Mouse (Mus musculus) forebrain, embryonic 11.5 days (tissue): ENCODE results near the gene Hs3st1. TPM values are rescaled to one million over a fixed set of nuclear protein-coding genes. Genes with fewer than 3 reads are reported as not detected.
"Not testable (repeated sequence)": the region's sequence is repeated elsewhere in the genome, so short reads cannot be mapped to it uniquely, and the experiment has no call there.

Source experiments
- ATAC-seq: fragments of 200-750 bp; cut with Nextera tagmentation; replicated peaks from 2 replicates; pipeline ENCODE4 v1.8.0; 2017; ENCODE audit warnings: moderate TSS enrichment; ENCODE audit not compliant: low FRiP score
- DNase-seq: peaks from one replicate; pipeline ENCODE4 v3.0.0-alpha.2; 2017; ENCODE audit warnings: low spot score
- H3K27ac ChIP-seq: fragments of 300-500 bp; sonication (generic); 2 replicates; pipeline ENCODE4 v1.5.1; 2014; ENCODE audit warnings: low read depth, low read length
- H3K27me3 ChIP-seq: fragments of 300-500 bp; sonication (generic); 2 replicates; pipeline ENCODE4 v1.6.1; 2014; ENCODE audit warnings: mild to moderate bottlenecking, low read length, mixed read lengths; ENCODE audit not compliant: control insufficient read depth, insufficient read depth
- H3K36me3 ChIP-seq: fragments of 300-500 bp; sonication (generic); 2 replicates; pipeline ENCODE4 v1.6.1; 2014; ENCODE audit warnings: mild to moderate bottlenecking, low read length, moderate library complexity, mixed read lengths; ENCODE audit not compliant: control insufficient read depth, insufficient read depth
- H3K4me1 ChIP-seq: fragments of 300-500 bp; sonication (generic); replicated peaks from 2 replicates; pipeline ENCODE4 v1.6.1; 2014; ENCODE audit warnings: low read length, mixed read lengths; ENCODE audit not compliant: control insufficient read depth, insufficient read depth
- H3K4me2 ChIP-seq: fragments of 300-500 bp; sonication (generic); 2 replicates; pipeline ENCODE4 v1.6.1; 2014; ENCODE audit warnings: low read depth, mild to moderate bottlenecking, low read length, moderate library complexity, mixed read lengths; ENCODE audit not compliant: severe bottlenecking
- H3K4me3 ChIP-seq: fragments of 300-500 bp; sonication (generic); 2 replicates; pipeline ENCODE4 v1.5.1; 2014; ENCODE audit warnings: low read depth, low read length
- H3K9ac ChIP-seq: fragments of 300-500 bp; sonication (generic); 2 replicates; pipeline ENCODE4 v1.6.1; 2014; ENCODE audit warnings: low read length
- H3K9me3 ChIP-seq: fragments of 300-500 bp; sonication (generic); 2 replicates; pipeline ENCODE4 v1.6.1; 2016; ENCODE audit warnings: low read length, mixed read lengths; ENCODE audit not compliant: control insufficient read depth
- WGBS: fragments of 180-500 bp; shearing (Covaris S2); extraction: QIAGEN DNeasy Blood & Tissue Kit; methylation state at CpG from one replicate; pipeline ENCODE4 v1.1.7; 2014; 5-methylcytosine and 5-hydroxymethylcytosine counted together
- polyA plus RNA-seq: library from polyadenylated mRNA; unstranded; fragments of >200 nt; fragmentation: Nextera tagmentation; extraction: Ambion mirVana; gene quantifications from 2 replicates; pipeline ENCODE4 v1.2.1, GENCODE M21; 2014

Hs3st1 gene
- 7.6 and 8.3 TPM in 2 replicates for polyA plus RNA-seq

- not testable (repeated sequence) for DNase-seq, H3K27me3 ChIP-seq, H3K9ac ChIP-seq, ATAC-seq, H3K36me3 ChIP-seq, H3K27ac ChIP-seq, H3K9me3 ChIP-seq, H3K4me1 ChIP-seq, H3K4me2 ChIP-seq, H3K4me3 ChIP-seq
- 98% methylated on average over 15 of the region's 15 CpGs for WGBS
These were observed at the start of gene Hs3st1 for GRCm38 (mm10) chr5:39755375-39755774. Gene Hs3st1, minus strand, starts transcription at chr5:39755475.

GRCm38 (mm10) chr5:39804663-39805062 lies 49.4 kb upstream of the Hs3st1 start:
- H3K4me2 ChIP-seq: no peak overlapping the region
- DNase-seq (no peak), ATAC-seq (no peak)
- no peaks in the 10 kb centered on the region for H3K4me1 ChIP-seq
- H3K36me3 ChIP-seq: no peaks in the 10 kb centered on the region
- H3K27ac ChIP-seq: no peak overlapping the region
- H3K9ac ChIP-seq: no peak overlapping the region
- 88% methylated on average over 5 of the region's 5 CpGs for WGBS
- no peak overlapping the region for H3K4me3 ChIP-seq
- no peaks in the 10 kb centered on the region for H3K9me3 ChIP-seq
- no peaks in the 10 kb centered on the region for H3K27me3 ChIP-seq

GRCm38 (mm10) chr5:39803941-39804340 lies 48.7 kb upstream of the Hs3st1 start:
- WGBS: 90% methylated on average over 3 of the region's 3 CpGs
- Histone ChIP-seq H3K4me2 (no peak overlapping the region), H3K9me3 (no peaks in the 10 kb centered on the region), H3K4me1 (no peaks in the 10 kb centered on the region), H3K36me3 (no peaks in the 10 kb centered on the region), H3K4me3 (no peak overlapping the region), H3K27me3 (no peaks in the 10 kb centered on the region), H3K9ac (no peak overlapping the region), H3K27ac (no peak overlapping the region)
- ATAC-seq (no peak), DNase-seq (no peak)

- WGBS: 69% methylated on average over 3 of the region's 3 CpGs
- Histone ChIP-seq H3K4me1 (no peaks in the 10 kb centered on the region), H3K9ac (no peak overlapping the region), H3K27ac (no peak overlapping the region), H3K9me3 (no peaks in the 10 kb centered on the region), H3K4me2 (no peak overlapping the region), H3K27me3 (no peaks in the 10 kb centered on the region), H3K4me3 (no peak overlapping the region), H3K36me3 (no peaks in the 10 kb centered on the region)
- ATAC-seq (no peak), DNase-seq (no peak)
These were observed 48.2 kb upstream of the Hs3st1 start for GRCm38 (mm10) chr5:39803457-39803856.

- no peak overlapping the region for H3K9ac ChIP-seq
- no peaks in the 10 kb centered on the region for H3K27me3 ChIP-seq
- no peak overlapping the region for H3K4me2 ChIP-seq
- DNase-seq: no peak
- H3K4me3 ChIP-seq: no peak overlapping the region
- 68% methylated on average over 3 of the region's 3 CpGs for WGBS
- no peaks in the 10 kb centered on the region for H3K9me3 ChIP-seq
- H3K27ac ChIP-seq: no peak overlapping the region
- H3K36me3 ChIP-seq: no peaks in the 10 kb centered on the region
- ATAC-seq: no peak
- no peaks in the 10 kb centered on the region for H3K4me1 ChIP-seq
These were observed 46.8 kb upstream of the Hs3st1 start for GRCm38 (mm10) chr5:39802110-39802509.

GRCm38 (mm10) chr5:39777094-39777710 lies 21.9 kb upstream of the Hs3st1 start:
- no peak overlapping the region for H3K27ac ChIP-seq
- H3K9me3 ChIP-seq: no peaks in the 10 kb centered on the region
- no peaks in the 10 kb centered on the region for H3K36me3 ChIP-seq
- no peak overlapping the region for H3K4me2 ChIP-seq
- H3K27me3 ChIP-seq: peaks cover 2% of the 10 kb centered on the region; the same call in 1 of the 2 replicates
- H3K9ac ChIP-seq: no peak overlapping the region
- ATAC-seq (no peak), DNase-seq (no peak)
- 91% methylated on average over 7 of the region's 7 CpGs for WGBS
- no peaks in the 10 kb centered on the region for H3K4me1 ChIP-seq
- H3K4me3 ChIP-seq: no peak overlapping the region

GRCm38 (mm10) chr5:39771680-39772348 lies 16.5 kb upstream of the Hs3st1 start:
- H3K4me3 ChIP-seq: no peak overlapping the region
- H3K27me3 ChIP-seq: peaks cover 3% of the 10 kb centered on the region; the same call in 1 of the 2 replicates
- no peak overlapping the region for H3K4me2 ChIP-seq
- DNase-seq (no peak), ATAC-seq (peak; percentile 90)
- H3K36me3 ChIP-seq: no peaks in the 10 kb centered on the region
- H3K4me1 ChIP-seq: no peaks in the 10 kb centered on the region
- no peak overlapping the region for H3K9ac ChIP-seq
- 34% methylated on average over 5 of the region's 5 CpGs for WGBS
- H3K9me3 ChIP-seq: no peaks in the 10 kb centered on the region
- H3K27ac ChIP-seq: no peak overlapping the region

- ATAC-seq (no peak), DNase-seq (no peak)
- Histone ChIP-seq H3K27me3 (no peaks in the 10 kb centered on the region), H3K9ac (no peak overlapping the region), H3K4me1 (no peaks in the 10 kb centered on the region), H3K4me3 (no peak overlapping the region), H3K9me3 (no peaks in the 10 kb centered on the region), H3K4me2 (no peak overlapping the region), H3K27ac (no peak overlapping the region), H3K36me3 (no peaks in the 10 kb centered on the region)
- WGBS: 90% methylated on average over 8 of the region's 8 CpGs
These were observed 6.6 kb upstream of the Hs3st1 start for GRCm38 (mm10) chr5:39761682-39762456.
